Mouse (Mus musculus) CH12.LX (cell line): Measurements from ENCODE around the gene Hoxc10. TPM values are rescaled to one million over a fixed set of nuclear protein-coding genes. Genes with fewer than 3 reads are reported as not detected.

ENCODE experiments used
- DNase-seq: peaks from one replicate; pipeline ENCODE4 v3.0.0-alpha.2; 2013; ENCODE audit errors: extremely low read depth
- H3K27ac ChIP-seq: 2 replicates; pipeline ENCODE4 v1.5.1; 2012; ENCODE audit warnings: low read depth, mild to moderate bottlenecking, control low read depth, moderate library complexity; ENCODE audit not compliant: insufficient read depth
- H3K27me3 ChIP-seq: replicated peaks from 2 replicates; pipeline ENCODE3; 2012; ENCODE audit warnings: inconsistent platforms
- H3K36me3 ChIP-seq, 2 experiments: replicated peaks in 1 of 2; 2 replicates each; pipeline versions ENCODE3 to v1.6.1; 2012; ENCODE audit warnings: inconsistent platforms in 1 of 2, low read length in 1 of 2, mild to moderate bottlenecking in 1 of 2, mixed read lengths in 1 of 2, moderate library complexity in 1 of 2; ENCODE audit not compliant: control insufficient read depth in 1 of 2, insufficient read depth in 1 of 2
- H3K4me1 ChIP-seq, 2 experiments: 2 replicates each; pipeline ENCODE4 v1.6.1; 2012; ENCODE audit warnings: inconsistent platforms in 1 of 2, moderate library complexity in 1 of 2; ENCODE audit not compliant: insufficient read depth in 2 of 2, control insufficient read depth in 1 of 2
- H3K4me2 ChIP-seq: 2 replicates; pipeline ENCODE4 v1.6.1; 2012; ENCODE audit warnings: low read depth, mild to moderate bottlenecking, control low read depth; ENCODE audit not compliant: poor library complexity, insufficient read depth, severe bottlenecking
- H3K4me3 ChIP-seq, 3 experiments: fragments of 150-350 bp in 1 of 3; sonication (generic) in 1 of 3; replicated peaks in 1 of 3; 2 replicates each; pipeline versions ENCODE3 to v1.5.1; 2011 to 2012; ENCODE audit warnings: low read depth in 2 of 3, low read length in 2 of 3, mild to moderate bottlenecking in 2 of 3, moderate library complexity in 2 of 3, control low read depth in 1 of 3, improper control_type of control experiment in 1 of 3, inconsistent platforms in 1 of 3, mixed read lengths in 1 of 3; ENCODE audit not compliant: poor library complexity in 1 of 3
- H3K79me2 ChIP-seq: replicated peaks from 2 replicates; pipeline ENCODE4 v1.6.1; 2012; ENCODE audit warnings: mild to moderate bottlenecking, moderate library complexity; ENCODE audit not compliant: control insufficient read depth, poor library complexity, insufficient read depth, severe bottlenecking; ENCODE audit errors: extremely low read depth
- H3K9ac ChIP-seq: 2 replicates; pipeline ENCODE4 v1.6.1; 2012; ENCODE audit warnings: low read depth, mild to moderate bottlenecking, control low read depth, moderate library complexity; ENCODE audit not compliant: insufficient read depth
- H3K9me3 ChIP-seq: replicated peaks from 2 replicates; pipeline ENCODE3; 2012; ENCODE audit warnings: low read length, inconsistent platforms, mixed read lengths
- BHLHE40 ChIP-seq: IDR thresholded peaks from 2 replicates; pipeline ENCODE4 v1.6.1; 2011; ENCODE audit warnings: mild to moderate bottlenecking, low read depth, low read length, improper control_type of control experiment
- CHD2 ChIP-seq: IDR thresholded peaks from 2 replicates; pipeline ENCODE4 v1.6.1; 2011; ENCODE audit warnings: low read length, improper control_type of control experiment
- CTCF ChIP-seq, 2 experiments: IDR thresholded peaks in 1 of 2; conservative IDR thresholded peaks in 1 of 2; 2 replicates each; pipeline ENCODE4 v1.5.1; 2011 to 2012; ENCODE audit warnings: low read depth in 2 of 2, low read length in 2 of 2, improper control_type of control experiment in 1 of 2, inconsistent platforms in 1 of 2, mild to moderate bottlenecking in 1 of 2, moderate library complexity in 1 of 2
- EP300 ChIP-seq: IDR thresholded peaks from 2 replicates; pipeline ENCODE4 v1.6.1; 2011; ENCODE audit warnings: low read length, improper control_type of control experiment
- ETS1 ChIP-seq: conservative IDR thresholded peaks from 2 replicates; pipeline ENCODE4 v1.6.1; 2012; ENCODE audit warnings: low read depth, mild to moderate bottlenecking, inconsistent platforms, low read length, improper control_type of control experiment, moderate library complexity
- GABPA ChIP-seq: IDR thresholded peaks from 2 replicates; pipeline ENCODE4 v1.6.1; 2012; ENCODE audit warnings: low read depth, low read length, improper control_type of control experiment, inconsistent platforms; ENCODE audit not compliant: insufficient replicate concordance
- JUND ChIP-seq: conservative IDR thresholded peaks from 2 replicates; pipeline ENCODE4 v1.6.1; 2011; ENCODE audit warnings: low read depth, low read length, improper control_type of control experiment
- MAFK ChIP-seq: IDR thresholded peaks from 2 replicates; pipeline ENCODE4 v1.6.1; 2011; ENCODE audit warnings: low read length, improper control_type of control experiment; ENCODE audit not compliant: insufficient replicate concordance
- MEF2A ChIP-seq: IDR thresholded peaks from 2 replicates; pipeline ENCODE4 v1.6.1; 2014; ENCODE audit warnings: low read depth, mild to moderate bottlenecking, inconsistent platforms, low read length, improper control_type of control experiment, borderline replicate concordance
- NELFE ChIP-seq: IDR thresholded peaks from 2 replicates; pipeline ENCODE4 v1.6.1; 2011; ENCODE audit warnings: low read depth, low read length, improper control_type of control experiment
- NRF1 ChIP-seq: IDR thresholded peaks from 2 replicates; pipeline ENCODE4 v1.6.1; 2014; ENCODE audit warnings: low read depth, mild to moderate bottlenecking, inconsistent platforms, low read length, improper control_type of control experiment, moderate library complexity
- PAX5 ChIP-seq: IDR thresholded peaks from 2 replicates; pipeline ENCODE4 v1.6.1; 2012; ENCODE audit warnings: low read length, inconsistent platforms, mixed read lengths
- POLR2A ChIP-seq: IDR thresholded peaks from 2 replicates; pipeline ENCODE4 v1.6.1; 2011; ENCODE audit warnings: low read depth, mild to moderate bottlenecking, improper control_type of control experiment, low read length
- POLR2AphosphoS2 ChIP-seq: IDR thresholded peaks from 2 replicates; pipeline ENCODE4 v1.6.1; 2011; ENCODE audit warnings: low read depth, low read length, improper control_type of control experiment
- RAD21 ChIP-seq: IDR thresholded peaks from 2 replicates; pipeline ENCODE4 v1.6.1; 2011; ENCODE audit warnings: low read depth, mild to moderate bottlenecking, low read length, improper control_type of control experiment, moderate library complexity
- RCOR1 ChIP-seq: conservative IDR thresholded peaks from 2 replicates; pipeline ENCODE4 v1.6.1; 2012; ENCODE audit warnings: low read depth, mild to moderate bottlenecking, inconsistent platforms, low read length, improper control_type of control experiment
- SIN3A ChIP-seq: IDR thresholded peaks from 2 replicates; pipeline ENCODE4 v1.6.1; 2012; ENCODE audit warnings: low read length, improper control_type of control experiment, inconsistent platforms
- SMC3 ChIP-seq: IDR thresholded peaks from 2 replicates; pipeline ENCODE4 v1.6.1; 2011; ENCODE audit warnings: low read depth, low read length, improper control_type of control experiment
- TBP ChIP-seq: conservative IDR thresholded peaks from 2 replicates; pipeline ENCODE4 v1.6.1; 2011; ENCODE audit warnings: low read depth, low read length, improper control_type of control experiment
- TCF12 ChIP-seq: IDR thresholded peaks from 2 replicates; pipeline ENCODE4 v1.6.1; 2014; ENCODE audit warnings: low read depth, mild to moderate bottlenecking, inconsistent platforms, low read length, improper control_type of control experiment
- USF2 ChIP-seq: conservative IDR thresholded peaks from 2 replicates; pipeline ENCODE4 v1.6.1; 2011; ENCODE audit warnings: low read depth, low read length, improper control_type of control experiment
- ZC3H11A ChIP-seq: IDR thresholded peaks from 2 replicates; pipeline ENCODE4 v1.6.1; 2012; ENCODE audit warnings: low read depth, mild to moderate bottlenecking, inconsistent platforms, low read length, improper control_type of control experiment
- dilution Hi-C: fragments of 300-500 bp; cut with MboI; formaldehyde crosslinking; loops from 2 replicates; pipeline ENCODE4 v1.14.3; 2020; ENCODE audit warnings: low sequenced_read_pairs; ENCODE audit not compliant: extremely low pct_unique_long_range_greater_than_20kb, extremely low pct_ligation_motif_present
- in situ Hi-C: fragments of 300-500 bp; cut with MboI; formaldehyde crosslinking; loops from 3 replicates; pipeline ENCODE4 v1.14.3; 2019; ENCODE audit warnings: low sequenced_read_pairs, low pct_ligation_motif_present, low pct_unique_long_range_greater_than_20kb, mixed read lengths
- polyA plus RNA-seq: library from polyadenylated mRNA; unstranded; fragments of >175 nt; gene quantifications from 2 replicates; pipeline ENCODE4 v1.2.1, GENCODE M21; 2012; ENCODE audit warnings: low read depth; ENCODE audit not compliant: insufficient read length
- total RNA-seq, 2 experiments: library from RNA; depleted of rRNA; stranded (reverse); fragments of 300-350 nt in 1 of 2; fragments of >200 nt in 1 of 2; gene quantifications; 2 replicates each; pipeline ENCODE4 v1.2.3; 2012 to 2014

Gene Hoxc10
- total and polyA plus RNA-seq, 3 experiments = 0.11 TPM; not detected in 2

DNA sequence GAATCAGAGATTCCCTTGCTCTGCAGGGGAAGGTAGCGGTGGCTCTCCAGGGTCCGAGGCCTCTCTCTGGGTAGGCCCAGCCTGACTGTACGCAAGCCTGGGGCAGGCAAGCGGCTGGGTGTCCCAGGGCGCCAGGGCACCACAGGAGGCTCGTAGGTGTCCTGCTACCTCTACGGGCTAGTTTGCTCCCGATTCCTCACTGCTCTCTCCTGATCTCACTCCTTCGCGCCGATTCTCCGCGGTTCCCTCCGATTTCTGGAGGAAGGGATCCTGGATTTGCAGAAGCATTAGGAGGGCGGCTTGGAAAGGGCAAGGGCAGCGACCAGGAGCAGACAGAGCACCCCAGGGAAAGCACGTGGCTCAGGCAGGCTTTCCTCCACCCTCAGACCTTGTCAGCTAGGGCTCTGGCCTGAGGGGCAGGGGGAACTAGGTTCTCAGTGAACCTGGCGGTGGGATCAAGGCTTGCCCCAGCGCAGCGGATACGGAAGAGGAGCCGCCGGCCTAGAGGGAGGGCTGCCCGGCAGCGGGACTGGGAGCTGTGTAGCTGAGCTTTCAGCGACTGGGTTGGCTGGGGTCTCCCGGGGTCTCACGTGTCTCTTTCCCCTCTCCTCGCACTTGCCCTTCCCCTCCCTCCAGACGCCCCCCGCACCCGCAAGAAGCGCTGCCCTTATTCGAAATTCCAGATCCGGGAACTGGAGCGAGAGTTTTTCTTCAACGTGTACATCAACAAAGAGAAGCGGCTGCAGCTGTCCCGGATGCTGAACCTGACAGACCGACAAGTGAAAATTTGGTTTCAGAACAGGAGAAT, 10.6 kb upstream of the Hoxc10 start:
- Histone ChIP-seq H3K36me3 (no peaks in the 10 kb centered on the region), H3K27ac (no peak overlapping the region), H3K4me3 (no peak overlapping the region), H3K27me3 (peaks cover 96% of the 10 kb centered on the region), H3K9ac (no peak overlapping the region), H3K4me1 (peaks cover 0 to 12% of the 10 kb centered on the region in 2 experiments; a peak in 3 of 4 replicates), H3K79me2 (no peaks in the 10 kb centered on the region), H3K4me2 (peak overlapping the region; percentile 61), H3K9me3 (peaks cover 6% of the 10 kb centered on the region)
- TF ChIP-seq SMC3 = no peak
- TF ChIP-seq GABPA = no peak
- TF ChIP-seq MAFK = no peak
- no peak for TF ChIP-seq CTCF (conservative IDR thresholded peaks at IDR 0.05 in 1 of 2, IDR thresholded peaks at IDR 0.05 in 1 of 2; ENCODE audit: low read depth in 2 of 2, low read length in 2 of 2)
- no peak for TF ChIP-seq EP300
- TF ChIP-seq PAX5 = no peak
- no peak for TF ChIP-seq TBP
- TF ChIP-seq POLR2A = no peak
- no peak for TF ChIP-seq USF2
- TF ChIP-seq TCF12 = no peak
- no peak for TF ChIP-seq RAD21
- TF ChIP-seq CHD2 = no peak
- TF ChIP-seq SIN3A = no peak
- no peak for TF ChIP-seq RCOR1
- no peak for TF ChIP-seq MEF2A
- no peak for TF ChIP-seq ZC3H11A
- TF ChIP-seq POLR2AphosphoS2 = no peak
- TF ChIP-seq BHLHE40 = no peak
- TF ChIP-seq JUND = no peak
- TF ChIP-seq NELFE = no peak
- dilution Hi-C loops = no loop called here
- in situ Hi-C loops = no loop called here
- no peak for DNase-seq

DNA sequence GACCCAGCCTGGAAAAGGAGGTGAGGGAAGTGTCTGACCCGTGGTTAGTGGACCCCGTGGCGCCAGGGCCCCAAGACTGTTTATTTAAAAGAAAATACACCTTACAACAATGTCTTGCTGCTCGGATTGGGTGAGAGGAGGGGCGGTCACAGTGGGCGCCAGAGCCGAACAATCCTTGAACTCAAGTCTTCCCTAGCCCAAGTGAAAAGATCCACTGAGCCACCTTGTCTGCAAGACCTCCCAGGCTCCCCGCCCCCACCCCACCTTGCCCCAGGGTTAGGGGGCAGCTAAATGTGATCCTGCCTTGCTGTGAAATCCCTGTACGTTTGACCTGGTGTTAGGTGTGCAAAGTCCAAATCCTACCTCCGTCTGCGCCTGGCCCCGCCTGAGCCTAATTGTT, 9.7 kb upstream of the Hoxc10 start:
- no peak for DNase-seq
- Histone ChIP-seq H3K79me2 (no peaks in the 10 kb centered on the region), H3K9ac (no peak overlapping the region), H3K9me3 (peaks cover 6% of the 10 kb centered on the region), H3K4me2 (no peak overlapping the region), H3K27me3 (peaks cover 95% of the 10 kb centered on the region), H3K27ac (no peak overlapping the region), H3K4me1 (peaks cover 0 to 12% of the 10 kb centered on the region in 2 experiments; a peak in 3 of 4 replicates), H3K4me3 (no peak overlapping the region), H3K36me3 (no peaks in the 10 kb centered on the region)
- dilution Hi-C loops (no loop called here), in situ Hi-C loops (no loop called here)
- TF ChIP-seq ETS1 (no peak), JUND (no peak), CTCF (conservative IDR thresholded peaks at IDR 0.05 in 1 of 2, IDR thresholded peaks at IDR 0.05 in 1 of 2; ENCODE audit: low read depth in 2 of 2, low read length in 2 of 2) (no peak), MAFK (no peak), TBP (no peak), NELFE (no peak), NRF1 (no peak), CHD2 (no peak)
